Mouse (Mus musculus) lung, postnatal 0 days (tissue): ENCODE data around the gene Vps39. TPM values are rescaled to one million over a fixed set of nuclear protein-coding genes. Genes with fewer than 3 reads are reported as not detected.
A peak's percentile ranks its signal among the peaks of the same experiment; 100 is the strongest.

Source experiments
- ATAC-seq: fragments of 200-750 bp; cut with Nextera tagmentation; 2 replicates; pipeline ENCODE4 v1.8.0; 2017; ENCODE audit warnings: moderate library complexity
- DNase-seq: peaks from one replicate; pipeline ENCODE4 v3.0.0-alpha.2; 2016; ENCODE audit warnings: low spot score
- H3K27ac ChIP-seq: fragments of 300-500 bp; sonication (generic); 2 replicates; pipeline ENCODE4 v1.5.1; 2014; ENCODE audit warnings: antibody characterized with exemption, mild to moderate bottlenecking, low read length, mixed read lengths
- H3K27me3 ChIP-seq: fragments of 300-500 bp; sonication (generic); replicated peaks from 2 replicates; pipeline ENCODE4 v1.6.1; 2014; ENCODE audit warnings: low read length, mixed read lengths; ENCODE audit not compliant: insufficient read depth
- H3K36me3 ChIP-seq: fragments of 300-500 bp; sonication (generic); 2 replicates; pipeline ENCODE4 v1.6.1; 2014; ENCODE audit warnings: low read length, mixed read lengths; ENCODE audit not compliant: insufficient read depth
- H3K4me1 ChIP-seq: fragments of 300-500 bp; sonication (generic); 2 replicates; pipeline ENCODE4 v1.6.1; 2014; ENCODE audit warnings: antibody characterized with exemption, low read depth, low read length, mixed read lengths; ENCODE audit not compliant: insufficient read depth
- H3K4me2 ChIP-seq: fragments of 300-500 bp; sonication (generic); replicated peaks from 2 replicates; pipeline ENCODE4 v1.6.1; 2014; ENCODE audit warnings: low read depth, mild to moderate bottlenecking, low read length, moderate library complexity, mixed read lengths
- H3K4me3 ChIP-seq: fragments of 300-500 bp; sonication (generic); 2 replicates; pipeline ENCODE4 v1.5.1; 2014; ENCODE audit warnings: low read depth, low read length
- H3K9ac ChIP-seq: fragments of 300-500 bp; sonication (generic); replicated peaks from 2 replicates; pipeline ENCODE4 v1.6.1; 2014; ENCODE audit warnings: low read depth, mild to moderate bottlenecking
- H3K9me3 ChIP-seq: fragments of 300-500 bp; sonication (generic); 2 replicates; pipeline ENCODE4 v1.6.1; 2016; ENCODE audit warnings: low read length, mixed read lengths
- CTCF ChIP-seq: IDR thresholded peaks from 2 replicates; pipeline ENCODE4 v1.5.1; 2016; ENCODE audit warnings: antibody characterized with exemption, mild to moderate bottlenecking
- EP300 ChIP-seq: IDR thresholded peaks from 2 replicates; pipeline ENCODE4 v1.6.1; 2016; ENCODE audit warnings: antibody characterized with exemption, mild to moderate bottlenecking, control low read depth
- WGBS: fragments of 180-500 bp; shearing (Covaris S2); extraction: QIAGEN DNeasy Blood & Tissue Kit; methylation state at CpG from one replicate; pipeline ENCODE4 v1.1.7; 2014; 5-methylcytosine and 5-hydroxymethylcytosine counted together
- polyA plus RNA-seq: library from polyadenylated mRNA; unstranded; fragments of >200 nt; fragmentation: Nextera tagmentation; extraction: Ambion mirVana; gene quantifications from 2 replicates; pipeline ENCODE4 v1.2.1, GENCODE M21; 2015

Gene Vps39
- 15.2 and 15.5 TPM in 2 replicates for polyA plus RNA-seq

- Histone ChIP-seq H3K4me1 (peaks cover 4% of the 10 kb centered on the region; the same call in 1 of the 2 replicates), H3K4me2 (peak within 1 kb of the TSS; percentile 83), H3K27me3 (no peaks in the 10 kb centered on the region), H3K9ac (peak within 1 kb of the TSS; percentile 87), H3K4me3 (peak within 1 kb of the TSS; percentile 85), H3K36me3 (peaks cover 11% of the 10 kb centered on the region; the same call in 1 of the 2 replicates), H3K27ac (peak within 1 kb of the TSS; percentile 51), H3K9me3 (no peaks in the 10 kb centered on the region)
- 11% methylated on average over 43 of the region's 44 CpGs for WGBS
- ATAC-seq = peak; percentile 97
- peak; percentile 94 for DNase-seq
- TF ChIP-seq EP300 (no peak), CTCF (no peak)
These were observed at the start of gene Vps39 for GRCm38 (mm10) chr2:120352682-120353646. Gene Vps39, minus strand, starts transcription at chr2:120353137.

DNA sequence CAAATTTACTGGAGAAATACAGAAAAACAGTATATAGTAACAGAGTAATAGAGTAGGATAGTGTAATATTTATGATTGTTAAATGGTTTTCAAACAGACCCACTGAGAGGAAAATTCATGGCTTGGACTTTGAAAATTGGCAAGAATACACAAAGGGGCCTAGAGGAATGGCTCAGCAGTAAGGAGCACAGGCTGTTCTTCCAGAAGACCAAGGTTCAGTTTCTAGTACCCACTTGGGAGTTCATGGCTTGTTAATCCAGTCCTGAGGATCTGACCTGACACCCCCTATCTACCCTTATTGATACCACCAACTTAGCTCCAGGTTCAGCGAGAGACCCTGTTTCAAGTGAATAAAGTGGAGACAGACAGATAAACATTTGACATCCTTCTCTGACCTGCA lies 45.0 kb upstream of the Vps39 start:
- ATAC-seq = no peak
- DNase-seq = no peak
- 88% methylated on average over 1 of the region's 1 CpGs for WGBS

GRCm38 (mm10) chr2:120392406-120392805 lies 39.5 kb upstream of the Vps39 start:
- no peak overlapping the region for H3K4me2 ChIP-seq
- H3K27me3 ChIP-seq = no peaks in the 10 kb centered on the region
- no peaks in the 10 kb centered on the region for H3K4me1 ChIP-seq
- no peak overlapping the region for H3K27ac ChIP-seq
- peaks cover 11% of the 10 kb centered on the region; the same call in 1 of the 2 replicates for H3K36me3 ChIP-seq
- no peak overlapping the region for H3K9ac ChIP-seq
- TF ChIP-seq CTCF = peak; percentile 20; the same call in 1 of the 2 replicates
- no peak for TF ChIP-seq EP300
- no peak for ATAC-seq
- no peak for DNase-seq
- no peaks in the 10 kb centered on the region for H3K9me3 ChIP-seq
- H3K4me3 ChIP-seq = no peak overlapping the region

More for the DNA sequence above, 45.0 kb upstream of the Vps39 start:
- Histone ChIP-seq H3K4me2 (no peak overlapping the region), H3K9ac (no peak overlapping the region), H3K27me3 (no peaks in the 10 kb centered on the region), H3K36me3 (peaks cover 5% of the 10 kb centered on the region; the same call in 1 of the 2 replicates), H3K9me3 (no peaks in the 10 kb centered on the region), H3K27ac (no peak overlapping the region), H3K4me1 (peaks cover 4% of the 10 kb centered on the region; the same call in 1 of the 2 replicates), H3K4me3 (no peak overlapping the region)
- no peak for TF ChIP-seq CTCF
- TF ChIP-seq EP300 = no peak

GRCm38 (mm10) chr2:120390934-120391333 lies 38.0 kb upstream of the Vps39 start:
- H3K4me3 ChIP-seq = no peak overlapping the region
- no peak overlapping the region for H3K27ac ChIP-seq
- ATAC-seq (no peak), DNase-seq (no peak)
- H3K9me3 ChIP-seq = no peaks in the 10 kb centered on the region
- H3K36me3 ChIP-seq = peaks cover 11% of the 10 kb centered on the region; the same call in 1 of the 2 replicates
- no peak overlapping the region for H3K4me2 ChIP-seq
- no peak overlapping the region for H3K9ac ChIP-seq
- whole genome bisulfite sequencing = 81% methylated on average over 1 of the region's 1 CpGs
- H3K27me3 ChIP-seq = no peaks in the 10 kb centered on the region
- TF ChIP-seq EP300 (no peak), CTCF (no peak)
- no peaks in the 10 kb centered on the region for H3K4me1 ChIP-seq

- TF ChIP-seq EP300 (no peak), CTCF (no peak)
- Histone ChIP-seq H3K27me3 (no peaks in the 10 kb centered on the region), H3K4me2 (no peak overlapping the region), H3K27ac (no peak overlapping the region), H3K9ac (no peak overlapping the region), H3K36me3 (peaks cover 17% of the 10 kb centered on the region; the same call in 1 of the 2 replicates), H3K4me1 (no peaks in the 10 kb centered on the region), H3K4me3 (no peak overlapping the region), H3K9me3 (no peaks in the 10 kb centered on the region)
- WGBS = 72% methylated on average over 3 of the region's 3 CpGs
- ATAC-seq = no peak
- DNase-seq = no peak
These were observed 36.4 kb upstream of the Vps39 start for GRCm38 (mm10) chr2:120389376-120389775.

- no peak for DNase-seq
- WGBS = 92% methylated on average over 1 of the region's 1 CpGs
These were observed 34.4 kb upstream of the Vps39 start for GRCm38 (mm10) chr2:120387291-120387690.

More at GRCm38 (mm10) chr2:120387291-120387690, 34.4 kb upstream of the Vps39 start:
- H3K36me3 ChIP-seq = peaks cover 11% of the 10 kb centered on the region; the same call in 1 of the 2 replicates
- H3K27me3 ChIP-seq = no peaks in the 10 kb centered on the region
- H3K9ac ChIP-seq = no peak overlapping the region
- no peaks in the 10 kb centered on the region for H3K9me3 ChIP-seq
- no peak overlapping the region for H3K4me2 ChIP-seq
- H3K4me1 ChIP-seq = no peaks in the 10 kb centered on the region
- H3K4me3 ChIP-seq = no peak overlapping the region
- no peak overlapping the region for H3K27ac ChIP-seq
- no peak for ATAC-seq
- no peak for TF ChIP-seq CTCF
- TF ChIP-seq EP300 = no peak
